Mouse (Mus musculus): ENCODE measurements around the gene Rxylt1. TPM values are rescaled to one million over a fixed set of nuclear protein-coding genes. Genes with fewer than 3 reads are reported as not detected.
A peak's percentile ranks its signal among the peaks of the same experiment; 100 is the strongest.

The Rxylt1 gene
- total RNA-seq (2015; ENCODE audit: low replicate concordance), result 3.2 TPM in 1 of 2 replicates, not detected in the other
- total RNA-seq (2017; ENCODE audit: low replicate concordance), result 3.4 and 4.4 TPM in 2 replicates

DNA sequence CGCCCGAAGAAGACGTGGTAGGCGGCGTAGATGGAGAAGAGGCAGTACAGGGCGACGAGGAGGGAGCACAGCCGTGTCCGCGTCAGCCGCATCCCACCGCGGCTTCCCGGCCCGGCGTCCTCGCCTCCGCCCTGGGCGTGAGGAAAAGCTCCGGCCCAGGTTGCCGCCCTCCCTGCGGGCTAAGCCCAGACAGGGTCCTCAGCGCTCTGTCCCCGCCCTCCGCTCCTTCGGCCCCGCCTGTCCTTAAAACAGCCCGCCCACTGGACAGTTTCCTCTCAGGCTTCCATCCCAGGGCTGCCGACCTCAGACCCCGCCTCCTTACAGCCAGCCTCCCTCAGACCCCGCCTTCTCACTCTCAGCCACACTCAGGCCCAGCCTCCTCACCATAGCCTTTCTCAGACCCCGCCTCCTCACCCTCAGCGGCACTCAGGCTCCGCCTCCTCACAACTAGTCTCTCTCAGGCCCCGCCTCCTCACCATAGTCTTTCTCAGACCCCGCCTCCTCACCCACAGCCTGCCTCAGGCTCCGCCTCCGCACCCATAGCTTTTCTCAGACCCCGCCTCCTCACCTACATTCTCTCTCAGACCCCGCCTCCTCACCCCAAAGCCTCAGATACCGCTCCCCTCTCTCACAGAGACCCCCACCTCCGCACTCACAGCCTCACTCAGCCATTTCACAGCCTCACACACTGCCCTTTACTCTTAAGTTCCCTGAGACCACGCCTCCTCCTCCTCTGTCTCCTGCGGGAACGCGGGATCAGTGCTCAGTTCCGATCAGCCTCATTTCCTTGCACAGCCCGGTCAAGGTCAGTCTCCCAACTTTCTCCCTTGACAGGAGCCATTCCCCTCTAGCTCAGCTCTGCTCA lies at the start of gene Rxylt1:
Rxylt1 (minus strand) TSS at position 392 of the 865 bp plus-strand sequence.
- peak; percentile 96 for ATAC-seq (replicated peaks; ENCODE audit: low FRiP score, poor library complexity, severe bottlenecking)

DNA sequence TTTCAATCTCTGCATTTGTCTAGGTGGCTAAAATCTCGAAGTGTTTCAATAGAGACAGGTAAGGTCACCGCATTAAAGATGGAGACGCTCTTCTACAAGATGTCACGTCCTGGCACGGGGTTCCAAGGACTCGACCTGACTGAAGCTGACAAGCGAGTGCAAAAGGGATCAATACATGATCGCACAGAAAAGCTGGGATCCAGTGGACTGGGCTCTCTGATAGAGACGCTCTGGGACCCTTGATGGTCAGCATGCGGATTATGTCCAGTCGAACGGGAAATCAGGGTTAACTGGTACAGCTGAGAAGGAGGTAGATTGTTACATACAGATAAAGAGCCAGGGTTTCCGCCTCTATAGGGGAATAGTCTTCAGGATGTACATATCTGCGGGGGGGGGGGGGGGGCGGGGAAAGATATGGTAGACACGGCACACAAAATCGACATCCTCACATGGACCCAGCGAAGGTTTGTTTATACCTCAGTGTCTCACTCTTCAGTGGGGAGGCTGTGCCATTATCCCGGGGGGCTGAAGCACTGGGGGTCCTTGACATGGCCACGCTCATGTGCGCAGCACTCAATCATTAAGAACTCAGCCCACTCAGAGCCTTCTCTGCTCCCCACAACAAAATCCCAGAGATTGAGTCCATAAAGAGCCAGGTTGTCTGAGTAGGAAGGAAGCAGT lies 24.3 kb upstream of the Rxylt1 start:
- no peak for ATAC-seq (replicated peaks; ENCODE audit: low FRiP score, poor library complexity, severe bottlenecking)

DNA sequence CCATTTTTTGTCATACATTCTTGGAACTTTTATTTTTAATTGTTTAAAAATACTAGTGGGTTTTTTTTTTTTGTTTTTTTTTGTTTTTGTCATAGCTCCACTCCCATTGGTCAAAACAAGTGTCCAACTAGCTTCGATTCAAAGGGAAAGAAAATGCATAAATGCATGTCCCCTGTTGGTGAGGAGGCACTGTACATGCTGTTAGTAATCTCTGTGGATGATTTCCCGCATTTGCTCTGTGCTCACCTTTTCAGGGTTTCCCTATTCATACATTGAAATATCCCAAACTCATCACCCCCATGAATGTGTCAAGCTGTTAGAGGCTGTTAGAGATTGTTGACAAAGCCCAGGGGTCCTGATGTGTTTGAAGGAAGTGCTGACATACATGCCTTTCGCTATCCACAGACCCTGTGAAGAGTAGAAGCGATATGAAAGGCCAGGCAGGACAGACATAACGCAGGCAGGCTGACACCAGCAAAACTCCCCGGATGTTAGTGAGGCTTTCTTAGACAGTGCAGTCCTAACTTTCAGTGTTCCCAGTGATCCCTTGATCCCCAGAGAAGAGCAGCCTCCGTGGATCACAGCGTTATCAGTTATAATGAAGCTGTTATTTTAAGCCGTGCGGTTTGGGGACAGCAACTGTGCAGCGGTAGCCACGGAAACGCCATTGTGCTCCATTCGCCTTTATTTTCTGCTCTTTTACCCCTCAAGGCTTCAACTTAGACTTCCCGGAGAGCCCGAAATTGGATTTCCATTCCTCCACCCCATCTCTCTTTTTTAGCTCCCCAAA lies 23.5 kb upstream of the Rxylt1 start:
- ATAC-seq (replicated peaks; ENCODE audit: low FRiP score, poor library complexity, severe bottlenecking), result no peak

DNA sequence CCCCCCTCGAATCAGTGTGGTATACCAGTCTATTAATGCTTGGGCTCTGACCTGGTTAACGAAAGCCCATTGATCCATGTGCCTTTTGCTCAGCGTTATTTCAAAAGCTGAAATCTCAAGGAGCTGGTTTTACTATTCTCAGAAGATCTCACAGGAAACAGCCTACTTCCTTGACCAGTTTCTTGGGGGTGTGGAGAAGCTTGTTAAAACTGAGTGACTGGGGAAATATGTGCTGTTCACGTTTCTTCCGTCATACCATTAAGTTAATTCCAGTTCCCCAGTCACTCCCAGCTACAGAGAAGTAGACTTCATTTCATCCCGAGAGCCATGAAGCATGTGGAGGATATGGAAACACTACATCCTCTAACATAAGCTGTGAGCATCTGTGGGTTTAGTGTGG lies 22.3 kb upstream of the Rxylt1 start:
- ATAC-seq (replicated peaks; ENCODE audit: low FRiP score, poor library complexity, severe bottlenecking), result no peak

DNA sequence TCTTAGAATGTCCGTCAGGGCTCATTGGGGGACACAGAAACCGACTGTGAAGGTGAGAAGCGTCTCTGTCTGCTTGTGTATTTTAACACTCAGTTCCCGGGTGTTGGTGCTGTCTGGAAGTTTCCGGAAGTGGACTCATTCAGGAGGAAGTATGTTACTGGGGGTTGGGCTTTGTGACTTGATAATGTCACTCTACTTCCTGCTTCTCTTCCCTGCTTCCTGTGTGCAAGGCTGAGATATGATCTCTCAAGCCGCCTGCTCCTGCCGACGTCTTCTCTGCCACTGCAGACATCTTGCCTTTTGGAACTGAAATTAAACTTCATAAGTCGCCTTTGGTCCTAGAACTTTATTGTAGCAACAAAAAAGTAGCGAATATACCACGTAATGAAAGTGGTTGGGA lies 19.5 kb upstream of the Rxylt1 start:
- ATAC-seq (replicated peaks; ENCODE audit: low FRiP score, poor library complexity, severe bottlenecking), result no peak

DNA sequence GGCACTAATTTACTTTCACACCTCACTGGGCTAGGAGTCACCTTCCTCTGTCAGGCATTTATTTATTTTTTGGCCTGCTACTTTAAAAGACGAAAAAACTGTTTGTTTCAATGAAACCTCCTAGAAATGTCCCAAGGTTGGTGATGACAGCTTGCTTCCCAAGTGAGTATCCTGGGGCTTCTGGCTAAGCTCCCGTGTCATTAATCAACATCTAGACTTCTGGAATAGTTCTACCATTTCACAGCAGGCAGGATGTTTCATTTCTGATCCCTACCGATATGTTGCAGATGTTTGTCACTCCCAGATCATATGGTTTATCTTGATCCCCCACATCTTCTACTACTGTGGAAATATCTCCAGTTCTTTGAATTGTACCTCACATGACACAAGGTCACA lies 9.5 kb upstream of the Rxylt1 start:
- no peak for ATAC-seq (replicated peaks; ENCODE audit: low FRiP score, poor library complexity, severe bottlenecking)

DNA sequence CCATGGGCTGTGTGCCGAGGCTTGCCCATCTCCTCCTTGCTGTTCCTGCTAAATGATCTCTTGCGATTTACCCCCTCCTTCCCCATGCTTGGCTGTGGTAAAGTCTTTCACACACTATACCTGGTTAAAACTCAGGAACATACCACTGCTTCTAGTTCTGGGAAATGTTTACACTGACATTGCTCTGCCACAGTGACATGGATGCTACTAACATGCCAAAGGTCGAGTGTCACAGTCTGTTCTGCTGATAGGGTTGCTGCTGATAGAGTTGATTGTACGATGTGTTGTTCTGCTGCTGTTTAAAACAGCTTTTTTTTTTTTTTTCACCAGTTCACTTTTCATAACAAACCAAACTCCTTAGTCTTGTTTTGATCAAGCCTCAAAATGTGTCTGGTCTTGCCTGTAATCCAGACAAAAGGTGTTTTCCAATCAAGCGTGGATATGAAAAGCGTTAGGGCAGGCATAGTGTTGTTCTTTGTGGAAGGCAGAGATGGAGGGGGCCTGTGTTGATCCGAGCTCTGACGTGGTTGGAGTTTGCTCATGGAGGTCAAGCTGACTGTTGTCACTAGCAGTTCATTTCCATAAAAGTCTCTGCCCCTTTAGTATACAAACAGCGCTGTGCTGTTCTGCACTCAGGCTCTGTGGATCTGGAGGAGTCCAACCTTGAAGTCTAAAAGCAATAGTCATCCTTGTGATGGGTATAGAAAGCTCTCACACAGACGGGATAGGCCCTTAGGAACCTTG lies 8.9 kb upstream of the Rxylt1 start:
- ATAC-seq (replicated peaks; ENCODE audit: low FRiP score, poor library complexity, severe bottlenecking), result no peak

DNA sequence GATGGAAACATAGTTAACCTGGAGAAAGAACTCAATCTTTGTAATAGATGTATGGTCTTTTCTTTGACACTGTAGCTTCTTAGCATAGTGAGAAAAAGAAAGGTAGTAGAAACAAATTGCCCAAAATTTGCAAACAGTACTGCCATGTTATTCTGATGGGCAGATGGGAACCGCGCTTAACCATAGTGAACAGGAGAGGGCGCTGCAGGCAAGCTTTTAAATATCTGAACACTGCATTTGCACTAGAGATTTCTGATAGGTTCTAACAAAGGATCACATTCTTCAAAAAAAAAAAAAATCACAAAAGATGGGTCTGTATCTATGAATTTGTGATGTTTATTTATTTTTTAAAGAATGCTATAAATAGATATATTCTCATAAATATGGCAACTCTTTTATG lies 8.2 kb upstream of the Rxylt1 start:
- ATAC-seq (replicated peaks; ENCODE audit: low FRiP score, poor library complexity, severe bottlenecking), result no peak

DNA sequence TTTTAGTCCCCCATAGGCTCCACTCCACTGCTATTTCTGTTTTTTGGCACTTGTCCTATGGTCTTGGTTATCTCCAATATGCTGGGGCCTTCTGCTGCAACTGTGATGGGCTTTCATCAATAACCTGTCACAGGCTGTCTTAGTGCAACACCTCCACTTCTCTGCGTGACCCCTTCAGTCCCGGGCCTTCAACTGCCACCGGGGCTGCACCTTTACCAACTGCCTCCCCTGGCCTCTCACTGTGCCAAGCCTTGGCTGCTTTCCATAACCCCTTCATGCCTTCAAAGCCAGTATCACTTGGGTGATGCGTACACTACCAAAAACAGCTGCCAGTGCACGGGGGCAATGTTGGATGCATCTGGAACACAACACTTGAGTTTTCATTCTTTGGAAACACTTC lies 5.5 kb upstream of the Rxylt1 start:
- ATAC-seq (replicated peaks; ENCODE audit: low FRiP score, poor library complexity, severe bottlenecking), result no peak

DNA sequence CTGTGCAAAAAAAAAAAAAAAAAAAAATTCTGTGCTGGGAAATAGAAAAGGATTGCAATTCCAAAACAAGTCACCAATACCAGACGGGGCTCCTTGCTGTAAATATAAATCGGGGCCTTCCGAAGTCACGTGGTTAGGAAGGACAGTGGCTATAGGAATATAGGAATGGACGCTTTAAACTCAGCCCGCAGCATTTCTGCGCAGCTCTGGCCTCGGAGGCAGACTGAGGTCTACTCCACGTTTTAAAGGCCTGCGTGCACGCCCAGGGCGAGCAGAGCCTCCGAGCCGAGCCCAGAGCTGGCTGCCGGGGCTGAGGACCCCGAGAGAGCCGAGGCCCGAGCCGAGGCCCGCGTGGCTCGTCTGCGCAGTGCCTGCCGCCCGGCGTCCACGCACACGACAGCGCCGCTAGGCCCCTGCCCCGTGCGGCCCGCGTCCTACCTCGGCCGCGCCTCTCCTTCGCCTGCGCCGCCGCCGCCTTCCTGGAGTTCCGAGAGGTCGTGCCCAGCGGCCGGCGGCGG lies 650 bp downstream of the Rxylt1 start:
- 0 out of 2 replicates have a peak, but pooled peaks have one; percentile 14 for ATAC-seq (replicated peaks; ENCODE audit: low FRiP score, poor library complexity, severe bottlenecking)

DNA sequence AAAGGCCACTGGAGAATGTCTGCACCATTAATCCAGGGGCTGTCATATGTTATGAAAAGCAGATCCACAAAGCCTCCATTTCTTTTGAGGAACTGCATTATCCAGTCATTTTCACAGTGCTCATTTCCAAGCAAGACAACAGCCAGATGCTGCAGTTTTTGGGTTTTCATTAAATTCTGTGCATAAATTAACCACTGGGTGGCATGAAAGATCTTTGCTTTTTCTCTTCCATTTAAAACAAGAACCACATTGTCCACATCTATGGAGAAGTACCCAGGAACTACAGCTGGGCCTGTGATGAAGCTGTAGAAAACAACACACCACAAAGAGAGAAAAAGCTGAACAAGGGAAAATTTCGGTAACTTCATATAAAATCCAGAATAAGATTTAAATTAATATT lies 6.7 kb downstream of the Rxylt1 start:
- no peak for ATAC-seq (replicated peaks; ENCODE audit: low FRiP score, poor library complexity, severe bottlenecking)

DNA sequence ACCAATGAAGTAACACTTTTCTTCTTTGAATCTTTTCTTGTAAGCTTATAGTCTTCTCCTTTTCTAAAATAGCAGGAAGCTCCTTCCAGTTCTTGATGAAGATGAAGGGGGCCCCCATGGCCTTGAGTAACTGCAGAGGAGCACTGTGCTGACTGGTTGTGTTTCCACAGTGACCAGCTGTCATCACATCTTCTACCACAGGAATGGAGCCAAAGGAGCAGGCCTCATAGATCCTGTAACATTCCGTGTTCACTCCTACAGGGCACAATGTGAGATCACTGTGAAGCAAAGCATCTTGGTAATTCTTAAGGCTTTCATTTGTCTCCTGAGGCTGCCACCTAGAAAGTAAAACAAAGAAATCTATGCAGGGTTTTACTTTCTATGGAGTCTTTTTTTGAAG lies 15.8 kb downstream of the Rxylt1 start:
- no peak for ATAC-seq (replicated peaks; ENCODE audit: low FRiP score, poor library complexity, severe bottlenecking)

DNA sequence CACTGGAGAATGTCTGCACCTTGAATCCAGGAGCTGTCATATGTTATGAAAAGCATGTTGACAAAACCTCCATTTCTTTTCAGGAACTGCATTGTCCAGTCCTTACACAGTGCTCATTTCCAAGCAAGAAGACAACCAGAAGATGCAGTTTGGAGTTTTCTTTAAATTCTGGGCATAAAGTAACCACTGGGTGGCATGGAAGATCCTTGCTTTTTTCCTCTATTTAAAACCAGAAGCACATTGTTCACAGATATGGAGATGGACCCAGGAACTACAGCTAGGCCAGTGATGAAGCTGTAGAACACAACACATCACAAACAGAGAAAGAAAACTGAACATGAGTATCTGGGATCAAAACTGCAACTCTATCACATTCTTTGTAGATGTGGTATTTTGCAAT lies 28.0 kb downstream of the Rxylt1 start:
- ATAC-seq (replicated peaks; ENCODE audit: low FRiP score, poor library complexity, severe bottlenecking), result no peak

DNA sequence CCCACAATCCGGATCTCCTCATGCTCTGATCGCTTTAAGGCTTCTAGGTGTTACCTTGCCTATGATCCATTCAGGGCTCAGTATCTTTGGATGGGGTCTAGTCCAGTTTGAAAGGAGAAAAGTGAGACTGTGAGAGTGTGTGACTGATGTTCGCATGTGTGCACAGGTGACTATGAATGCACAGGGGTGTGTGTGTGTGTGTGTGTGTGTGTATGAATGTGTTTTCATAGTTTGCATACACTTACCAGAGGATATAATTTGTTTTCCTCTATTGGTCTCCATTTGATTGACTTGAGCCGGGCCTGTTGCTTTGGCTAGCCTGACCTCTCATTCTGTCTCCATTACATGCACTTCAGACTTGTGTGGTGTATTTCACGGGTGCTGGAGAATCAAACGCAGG lies 41.3 kb downstream of the Rxylt1 start:
- ATAC-seq (replicated peaks; ENCODE audit: low FRiP score, poor library complexity, severe bottlenecking), result no peak

DNA sequence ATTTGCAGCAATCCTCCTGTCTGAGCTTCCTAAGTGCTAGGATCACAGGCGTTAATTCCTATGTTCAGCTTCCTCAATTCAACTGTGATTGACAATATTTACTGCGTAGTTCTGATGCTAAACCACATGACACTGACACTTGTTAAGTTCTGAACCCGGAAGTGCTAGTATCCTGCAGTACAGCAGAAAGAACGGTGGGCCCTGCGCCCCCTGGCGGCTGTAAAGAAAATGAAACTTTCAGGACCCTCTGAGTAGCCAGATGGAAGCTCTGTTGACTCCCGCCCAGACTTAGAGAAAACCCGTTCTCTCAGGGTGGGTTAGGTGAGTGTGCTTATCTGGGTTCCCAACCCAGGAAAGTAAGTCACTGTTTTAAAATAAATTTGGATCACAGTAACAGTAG lies 42.6 kb downstream of the Rxylt1 start:
- peak; percentile 61 for ATAC-seq (replicated peaks; ENCODE audit: low FRiP score, poor library complexity, severe bottlenecking)

DNA sequence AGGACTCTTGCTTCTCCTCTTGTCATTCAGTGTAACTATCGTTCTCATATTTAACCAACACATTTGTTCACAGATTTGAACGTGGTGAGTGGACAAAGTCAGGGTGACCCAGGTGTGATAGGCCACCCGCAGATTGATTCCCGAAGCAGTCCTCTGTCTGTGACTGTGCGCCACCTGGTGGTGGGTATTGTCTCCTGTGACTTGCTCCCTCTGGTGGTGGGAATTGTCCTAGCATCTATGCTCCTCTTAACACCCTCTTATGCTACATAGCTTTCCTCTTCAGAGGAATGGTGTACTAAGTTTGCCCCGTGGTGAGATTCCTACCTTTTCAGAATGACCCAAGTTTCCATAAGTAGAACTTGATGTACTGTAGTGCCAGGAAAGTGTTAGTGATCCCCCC lies 45.3 kb downstream of the Rxylt1 start:
- peak; percentile 70 for ATAC-seq (replicated peaks; ENCODE audit: low FRiP score, poor library complexity, severe bottlenecking)

DNA sequence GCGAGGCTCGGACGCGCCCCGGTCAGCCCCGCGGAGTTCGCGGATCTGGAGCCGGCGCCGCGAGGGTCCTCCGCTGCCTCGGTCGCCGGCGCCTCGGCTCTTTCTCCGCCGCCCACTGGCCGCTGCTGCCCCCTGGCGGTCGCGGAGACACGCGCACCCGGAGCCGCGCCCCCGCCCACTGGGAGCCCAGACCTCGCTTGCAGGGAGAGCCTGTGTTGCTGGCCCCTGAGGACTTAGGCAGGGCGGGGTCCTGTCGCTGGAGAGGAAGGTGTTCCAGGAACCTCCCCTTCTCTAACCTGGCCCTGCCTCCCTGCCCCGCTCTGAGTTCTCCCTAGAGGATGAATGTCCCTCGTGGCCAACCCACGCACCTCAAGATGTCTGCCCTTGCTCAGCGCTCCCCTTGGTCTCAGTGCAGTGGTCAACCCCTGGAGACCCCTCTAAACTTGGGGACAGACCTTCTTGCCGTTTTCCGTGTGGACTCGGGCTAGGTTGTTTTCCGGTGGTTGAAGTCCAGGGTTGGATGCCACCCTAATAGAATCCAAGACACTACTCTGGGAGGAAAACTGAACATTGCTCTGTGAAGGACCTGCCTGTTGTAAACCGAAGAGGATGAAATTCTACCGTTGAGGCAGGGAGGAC lies 49.3 kb downstream of the Rxylt1 start:
- ATAC-seq (replicated peaks; ENCODE audit: low FRiP score, poor library complexity, severe bottlenecking), result no peak

DNA sequence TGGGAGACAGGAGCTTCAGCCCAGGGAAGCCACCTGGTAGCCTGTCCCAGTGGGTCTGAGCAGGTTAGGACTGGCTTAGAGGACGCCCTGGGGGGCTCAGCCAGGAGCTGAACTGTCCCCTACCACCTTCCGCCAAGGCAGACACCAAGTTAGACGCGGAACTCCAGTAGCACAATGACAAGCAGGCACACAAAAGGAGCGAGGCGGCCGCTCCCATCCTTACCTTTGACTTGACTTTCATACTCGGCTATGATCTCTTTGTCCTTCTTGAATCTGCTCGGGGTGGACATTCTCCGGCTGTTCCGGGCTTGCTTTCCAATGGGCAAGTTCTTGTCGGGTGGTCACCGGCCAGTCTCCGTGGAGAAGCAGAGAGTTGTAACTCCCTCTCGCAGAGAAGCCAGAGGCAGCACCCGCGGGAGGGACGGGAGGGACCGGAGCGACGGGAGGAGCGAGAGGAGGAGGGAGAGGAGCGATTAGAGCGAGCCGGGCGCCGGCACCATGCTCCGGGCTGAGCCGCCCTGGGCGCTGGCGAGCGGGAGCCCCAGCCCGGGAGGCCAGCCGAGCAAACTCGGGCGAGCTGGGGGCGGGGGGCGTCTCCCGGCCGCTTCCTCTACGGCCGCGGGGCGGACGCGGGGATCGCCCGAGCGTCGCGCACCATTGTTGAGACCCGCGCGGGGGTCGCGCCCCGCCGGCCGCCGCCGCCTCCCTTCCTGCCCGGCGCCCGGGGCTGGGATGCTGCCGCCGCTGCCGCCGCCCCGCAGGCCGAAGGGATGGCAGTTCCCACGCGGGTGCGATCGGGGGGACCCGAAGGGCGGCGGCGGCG lies 50.1 kb downstream of the Rxylt1 start, which contains the start of gene Srgap1:
Srgap1 (minus strand) TSS at position 412 of the 823 bp plus-strand sequence.
- ATAC-seq (replicated peaks; ENCODE audit: low FRiP score, poor library complexity, severe bottlenecking), result no peak

All from erythroid progenitor cell, adult 5-6 weeks (primary cell).